Mouse (Mus musculus) adrenal gland, adult 2 months (tissue): ENCODE results near the gene Rnpc3. TPM values are rescaled to one million over a fixed set of nuclear protein-coding genes. Genes with fewer than 3 reads are reported as not detected.
"Not testable (repeated sequence)": the region's sequence is repeated elsewhere in the genome, so short reads cannot be mapped to it uniquely, and the experiment has no call there.

ENCODE experiments used
- DNase-seq: peaks from one replicate; pipeline ENCODE4 v3.0.0; 2021
- long read RNA-seq: library from polyadenylated mRNA; stranded (forward); transcript quantifications from one replicate; pipeline ENCODE4 v2.0.0, GENCODE M21; 2021
- polyA plus RNA-seq: library from polyadenylated mRNA; depleted of rRNA; stranded (reverse); fragments of >200 nt; gene quantifications from 2 replicates; pipeline ENCODE4 v1.2.3, GENCODE M21; 2012; rRNA removed
- total RNA-seq, 2 experiments: library from RNA; stranded (reverse); gene quantifications; 2 replicates each; pipeline ENCODE4 v1.2.3; 2021

The Rnpc3 gene
- total RNA-seq (10 to 100 TPM; 18.5 to 28.5 TPM), polyA plus RNA-seq (8.8 and 9.0 TPM in 2 replicates)
- long read RNA-seq, partial matches to known transcripts = 0 of 8 reads
- long read RNA-seq, other reads (novel, unspliced or antisense) = 2 of 8 reads

GRCm38 (mm10) chr3:113629606-113630359, at the start of gene Rnpc3:
Rnpc3 (minus strand) TSS chr3:113630149.
- peak; percentile 96 for DNase-seq

GRCm38 (mm10) chr3:113656940-113657339, 27.0 kb upstream of the Rnpc3 start:
- peak; percentile 30 for DNase-seq

- DNase-seq = no peak
Observed at GRCm38 (mm10) chr3:113654335-113654734, 24.4 kb upstream of the Rnpc3 start.

GRCm38 (mm10) chr3:113651386-113651785, 21.4 kb upstream of the Rnpc3 start:
- DNase-seq = not testable (repeated sequence)

- DNase-seq = no peak
Observed at GRCm38 (mm10) chr3:113639545-113639944, 9.6 kb upstream of the Rnpc3 start.

GRCm38 (mm10) chr3:113634220-113634619, 4.3 kb upstream of the Rnpc3 start:
- DNase-seq = no peak

- no peak for DNase-seq
Observed at GRCm38 (mm10) chr3:113631611-113632010, 1.7 kb upstream of the Rnpc3 start.

- no peak for DNase-seq
Observed at GRCm38 (mm10) chr3:113630564-113630963, 615 bp upstream of the Rnpc3 start.

GRCm38 (mm10) chr3:113606599-113606998, 23.4 kb downstream of the Rnpc3 start, which contains the start of gene Amy1:
Amy1 (minus strand) TSS chr3:113606699.
- no peak for DNase-seq

- DNase-seq = no peak
Observed at GRCm38 (mm10) chr3:113590844-113591243, 39.1 kb downstream of the Rnpc3 start.

- DNase-seq = peak; percentile 43
Observed at GRCm38 (mm10) chr3:113574578-113574977, 55.4 kb downstream of the Rnpc3 start.

- no peak for DNase-seq
Observed at GRCm38 (mm10) chr3:113574138-113574537, 55.8 kb downstream of the Rnpc3 start.

- DNase-seq = no peak
Observed at GRCm38 (mm10) chr3:113572158-113572557, 57.8 kb downstream of the Rnpc3 start.

Other genes starting within 250 kb of the Rnpc3 start
- gene Amy2a1, start 97.7 kb downstream of the Rnpc3 start, total RNA-seq = not detected
- gene Amy2a1, start 97.7 kb downstream of the Rnpc3 start, polyA plus RNA-seq = not detected in 2 replicates
- gene Amy1, start 23.4 kb downstream of the Rnpc3 start, total RNA-seq = 10 to 100 TPM; 60.5 to 63.7 TPM
- gene Amy1, start 23.4 kb downstream of the Rnpc3 start, polyA plus RNA-seq = 3.3 and 3.8 TPM in 2 replicates